Mouse (Mus musculus) limb, embryonic 14.5 days (tissue): ENCODE measurements at regions not wholly inside any gene's neighbourhood (a gene's known extent, or its start where the extent isn't known, plus 50 kb on each side); places are given as distances from the start of the nearest gene placed in this dataset.
A peak's percentile ranks its signal among the peaks of the same experiment; 100 is the strongest.

Experiments
- ATAC-seq: fragments of 200-750 bp; cut with Nextera tagmentation; 2 replicates; pipeline ENCODE4 v1.8.0; 2017; ENCODE audit warnings: low read depth, moderate number of reproducible peaks, moderate TSS enrichment; ENCODE audit not compliant: low FRiP score
- DNase-seq: peaks from one replicate; pipeline ENCODE4 v3.0.0-alpha.2; 2015; ENCODE audit warnings: low spot score
- H3K27ac ChIP-seq: fragments of 300-500 bp; sonication (generic); replicated peaks from 2 replicates; pipeline ENCODE4 v1.5.1; 2014; ENCODE audit warnings: low read depth, mild to moderate bottlenecking, low read length, moderate library complexity, mixed read lengths
- H3K27me3 ChIP-seq: fragments of 300-500 bp; sonication (generic); 2 replicates; pipeline ENCODE4 v1.6.1; 2014; ENCODE audit warnings: low read length, mixed read lengths; ENCODE audit not compliant: control insufficient read depth, insufficient read depth
- H3K36me3 ChIP-seq: fragments of 300-500 bp; sonication (generic); 2 replicates; pipeline ENCODE4 v1.6.1; 2014; ENCODE audit warnings: mild to moderate bottlenecking, low read length, moderate library complexity, mixed read lengths; ENCODE audit not compliant: control insufficient read depth, insufficient read depth
- H3K4me1 ChIP-seq: fragments of 300-500 bp; sonication (generic); 2 replicates; pipeline ENCODE4 v1.6.1; 2014; ENCODE audit warnings: antibody characterized with exemption, low read length, mixed read lengths; ENCODE audit not compliant: control insufficient read depth, insufficient read depth
- H3K4me2 ChIP-seq: fragments of 300-500 bp; sonication (generic); replicated peaks from 2 replicates; pipeline ENCODE4 v1.6.1; 2014; ENCODE audit warnings: low read depth, mild to moderate bottlenecking, low read length, moderate library complexity; ENCODE audit not compliant: severe bottlenecking
- H3K4me3 ChIP-seq: fragments of 300-500 bp; sonication (generic); replicated peaks from 2 replicates; pipeline ENCODE4 v1.5.1; 2014; ENCODE audit warnings: low read length
- H3K9ac ChIP-seq: fragments of 300-500 bp; sonication (generic); 2 replicates; pipeline ENCODE4 v1.6.1; 2014; ENCODE audit warnings: mild to moderate bottlenecking, low read depth, low read length, moderate library complexity; ENCODE audit not compliant: severe bottlenecking
- H3K9me3 ChIP-seq: fragments of 300-500 bp; sonication (generic); 2 replicates; pipeline ENCODE4 v1.6.1; 2016; ENCODE audit warnings: low read length; ENCODE audit not compliant: control insufficient read depth
- POLR2A ChIP-seq: fragments of 200-500 bp; IDR thresholded peaks from 2 replicates; pipeline ENCODE4 v1.8.0; 2012; ENCODE audit warnings: inconsistent platforms, mild to moderate bottlenecking, moderate library complexity, borderline replicate concordance; ENCODE audit not compliant: insufficient read depth, insufficient read length; ENCODE audit errors: extremely low read depth
- WGBS: fragments of 180-500 bp; shearing (Covaris S2); extraction: QIAGEN DNeasy Blood & Tissue Kit; methylation state at CpG from one replicate; pipeline ENCODE4 v1.1.7; 2014; 5-methylcytosine and 5-hydroxymethylcytosine counted together

DNA sequence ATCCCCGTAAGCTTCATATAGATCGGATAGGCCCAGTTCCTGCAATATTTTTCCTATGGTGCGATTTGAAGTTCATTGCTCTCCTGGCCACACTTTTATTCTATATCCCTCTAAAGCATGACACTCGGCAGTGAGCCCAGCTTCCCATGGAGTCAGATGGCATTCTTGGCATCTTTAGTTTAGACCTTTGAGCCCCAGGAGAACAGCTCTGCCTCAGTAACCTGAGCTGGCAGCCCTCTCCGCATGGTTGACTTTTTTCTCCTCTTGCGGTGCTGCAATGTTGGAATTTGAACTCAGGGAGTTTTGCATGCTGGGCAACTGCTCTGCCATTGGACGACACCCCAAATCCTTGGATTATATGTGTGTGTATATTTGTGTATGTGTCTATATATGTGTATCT, 149.7 kb upstream of the 4931429L15Rik start:
- peak; percentile 51 for DNase-seq
- peaks cover 3% of the 10 kb centered on the region; the same call in 1 of the 2 replicates for H3K9me3 ChIP-seq
- H3K4me1 ChIP-seq, result peaks cover 12% of the 10 kb centered on the region
- WGBS, result 64% methylated on average over 7 of the region's 7 CpGs
- no peak overlapping the region for H3K27ac ChIP-seq
- H3K9ac ChIP-seq, result no peak overlapping the region
- no peak overlapping the region for H3K4me3 ChIP-seq
- no peak for TF ChIP-seq POLR2A
- no peak overlapping the region for H3K4me2 ChIP-seq
- no peak for ATAC-seq
- H3K36me3 ChIP-seq, result no peaks in the 10 kb centered on the region
- no peaks in the 10 kb centered on the region for H3K27me3 ChIP-seq

GRCm38 (mm10) chr9:46468306-46468705, 148.5 kb upstream of the 4931429L15Rik start:
- Histone ChIP-seq H3K9me3 (peaks cover 3% of the 10 kb centered on the region; the same call in 1 of the 2 replicates), H3K4me1 (peaks cover 12% of the 10 kb centered on the region), H3K9ac (no peak overlapping the region), H3K36me3 (no peaks in the 10 kb centered on the region), H3K4me2 (no peak overlapping the region), H3K4me3 (no peak overlapping the region), H3K27ac (no peak overlapping the region), H3K27me3 (no peaks in the 10 kb centered on the region)
- no peak for ATAC-seq
- no peak for TF ChIP-seq POLR2A
- WGBS, result 32% methylated on average over 2 of the region's 2 CpGs
- DNase-seq, result no peak

- no peak for ATAC-seq
- Histone ChIP-seq H3K4me1 (peaks cover 12% of the 10 kb centered on the region), H3K9me3 (peaks cover 3% of the 10 kb centered on the region; the same call in 1 of the 2 replicates), H3K27ac (no peak overlapping the region), H3K9ac (no peak overlapping the region), H3K4me3 (no peak overlapping the region), H3K36me3 (no peaks in the 10 kb centered on the region), H3K4me2 (no peak overlapping the region), H3K27me3 (no peaks in the 10 kb centered on the region)
- WGBS, result 12% methylated on average over 3 of the region's 3 CpGs
- peak; percentile 20 for DNase-seq
- TF ChIP-seq POLR2A, result no peak
Observed at GRCm38 (mm10) chr9:46467671-46468070, 147.9 kb upstream of the 4931429L15Rik start.

- 85% methylated on average over 5 of the region's 5 CpGs for WGBS
- no peaks in the 10 kb centered on the region for H3K36me3 ChIP-seq
Observed at GRCm38 (mm10) chr9:46462681-46463080, 142.9 kb upstream of the 4931429L15Rik start.

DNA sequence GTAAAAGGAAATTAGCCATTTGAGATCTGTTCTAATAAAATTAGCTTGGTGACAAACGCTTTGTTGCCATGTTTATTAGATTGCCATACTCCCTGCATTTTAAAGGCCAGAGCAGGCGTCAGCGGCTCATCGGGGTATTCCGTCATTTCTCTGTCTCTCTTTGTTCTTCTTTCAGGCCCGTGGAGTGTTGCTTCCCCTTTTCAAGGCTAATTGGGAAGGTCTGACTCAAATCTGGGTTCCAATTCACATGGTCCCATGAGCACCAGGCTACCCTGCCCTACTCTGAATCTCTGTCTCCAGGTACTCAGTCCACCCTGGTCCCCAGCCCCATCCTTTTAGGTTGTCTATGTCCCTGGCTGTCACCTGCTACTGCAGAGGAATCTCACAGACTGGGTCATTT, 138.2 kb upstream of the 4931429L15Rik start:
- Histone ChIP-seq H3K9me3 (no peaks in the 10 kb centered on the region), H3K4me3 (no peak overlapping the region), H3K27ac (no peak overlapping the region), H3K4me1 (no peaks in the 10 kb centered on the region; the same call in 1 of the 2 replicates), H3K9ac (no peak overlapping the region), H3K36me3 (no peaks in the 10 kb centered on the region), H3K27me3 (no peaks in the 10 kb centered on the region), H3K4me2 (no peak overlapping the region)
- WGBS, result 43% methylated on average over 6 of the region's 6 CpGs
- no peak for DNase-seq
- ATAC-seq, result no peak
- no peak for TF ChIP-seq POLR2A

More at GRCm38 (mm10) chr9:46462681-46463080, 142.9 kb upstream of the 4931429L15Rik start:
- DNase-seq (no peak), ATAC-seq (no peak)
- Histone ChIP-seq H3K27ac (no peak overlapping the region), H3K4me3 (no peak overlapping the region), H3K4me1 (no peaks in the 10 kb centered on the region), H3K4me2 (no peak overlapping the region), H3K9me3 (peaks cover 3% of the 10 kb centered on the region; the same call in 1 of the 2 replicates), H3K27me3 (no peaks in the 10 kb centered on the region), H3K9ac (no peak overlapping the region)
- TF ChIP-seq POLR2A, result no peak
